ENCODE assay signal across 21 mouse cellular contexts in genomic region chr11:97128956-97129355, GRCm38 (mm10). TPM values are rescaled to one million over a fixed set of nuclear protein-coding genes. Genes with fewer than 3 reads are reported as not detected.
"Had no signal": no experiment of that assay in that cellular context is flagged by ENCODE, and none has a peak within 500 bp of the region (broad histone marks: within the 10 kb centered on the region; RNA-seq: fewer than 3 reads in every experiment).

No protein-coding gene starts in this region.

- ATAC-seq: liver, postnatal 0 days; lung, postnatal 0 days had no signal

- H3K4me3 ChIP-seq: kidney, embryonic 15.5 days; limb, embryonic 12.5 days; limb, embryonic 15.5 days; neural tube, embryonic 13.5 days had no signal

- H3K27ac ChIP-seq: kidney, embryonic 15.5 days; limb, embryonic 12.5 days; limb, embryonic 15.5 days; liver, embryonic 14.5 days; macrophage; neural tube, embryonic 13.5 days had no signal

- H3K9me3 ChIP-seq: kidney, embryonic 15.5 days; limb, embryonic 12.5 days; limb, embryonic 15.5 days; neural tube, embryonic 13.5 days had no signal

- H3K9ac ChIP-seq: kidney, embryonic 15.5 days; limb, embryonic 12.5 days; limb, embryonic 15.5 days; liver, embryonic 14.5 days; liver, postnatal 0 days; lung, embryonic 14.5 days; neural tube, embryonic 13.5 days had no signal

- DNase-seq: kidney, adult 11 months; kidney, adult 8-10 months; kidney, postnatal 10 days; kidney, postnatal 36 days; left cerebral cortex, postnatal 4 days; liver, postnatal 0 days; lung, embryonic 14.5 days; midbrain, embryonic 14.5 days; retina, postnatal 1 day; right cerebral cortex, postnatal 25 days; spleen, adult 18-20 months; thymus, adult 18-20 months; thymus, postnatal 36 days had no signal

- H3K4me2 ChIP-seq: kidney, embryonic 15.5 days; limb, embryonic 12.5 days; limb, embryonic 15.5 days; liver, embryonic 11.5 days; lung, embryonic 14.5 days; neural tube, embryonic 13.5 days had no signal

- H3K36me3 ChIP-seq: kidney, embryonic 15.5 days; limb, embryonic 12.5 days; limb, embryonic 15.5 days; neural tube, embryonic 13.5 days had no signal

RNA-seq across cellular contexts. Expression of gene Tbx21, which starts 13.8 kb away (rescaled TPM):
- polyA plus RNA-seq: limb, embryonic 12.5 days; limb, embryonic 15.5 days; liver, embryonic 11.5 days; lung, embryonic 14.5 days had no signal
